Mouse (Mus musculus) bone marrow, adult 2 months (tissue): ENCODE data around the gene Tescl.

ENCODE experiments used
- CTCF ChIP-seq: fragments of 200-500 bp; IDR thresholded peaks from 2 replicates; pipeline ENCODE4 v1.5.1; 2011; ENCODE audit warnings: low read length, control low read depth; ENCODE audit not compliant: control insufficient read depth, insufficient read depth
- POLR2A ChIP-seq: fragments of 200-500 bp; IDR thresholded peaks from 2 replicates; pipeline ENCODE4 v1.6.1; 2011; ENCODE audit warnings: low read depth, mild to moderate bottlenecking, control low read depth, low read length, borderline replicate concordance; ENCODE audit not compliant: control insufficient read depth

DNA sequence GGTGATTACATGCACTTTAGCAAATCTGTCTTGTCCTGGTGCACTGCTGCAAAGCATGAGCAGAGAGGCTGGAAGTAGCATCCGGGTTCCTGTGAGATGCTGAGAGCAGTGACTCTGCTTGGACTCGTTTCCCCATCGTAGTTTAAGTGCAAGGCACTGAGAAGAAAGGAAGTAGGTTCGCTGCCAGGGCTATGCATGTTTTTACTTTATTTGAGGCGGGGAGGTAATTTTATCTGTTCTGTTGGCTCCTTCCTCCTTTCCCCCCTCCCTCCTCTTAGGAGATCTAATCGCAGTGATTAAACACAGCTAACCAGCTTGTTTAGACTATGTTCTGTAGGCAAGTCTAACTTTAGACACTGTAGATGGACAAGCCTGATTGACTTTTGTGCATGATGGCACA is 14.8 kb downstream of the Tescl start:
- TF ChIP-seq CTCF (no peak), POLR2A (no peak)
